Comparison of ENCODE assay signal across 21 mouse cellular contexts in the genomic region with DNA sequence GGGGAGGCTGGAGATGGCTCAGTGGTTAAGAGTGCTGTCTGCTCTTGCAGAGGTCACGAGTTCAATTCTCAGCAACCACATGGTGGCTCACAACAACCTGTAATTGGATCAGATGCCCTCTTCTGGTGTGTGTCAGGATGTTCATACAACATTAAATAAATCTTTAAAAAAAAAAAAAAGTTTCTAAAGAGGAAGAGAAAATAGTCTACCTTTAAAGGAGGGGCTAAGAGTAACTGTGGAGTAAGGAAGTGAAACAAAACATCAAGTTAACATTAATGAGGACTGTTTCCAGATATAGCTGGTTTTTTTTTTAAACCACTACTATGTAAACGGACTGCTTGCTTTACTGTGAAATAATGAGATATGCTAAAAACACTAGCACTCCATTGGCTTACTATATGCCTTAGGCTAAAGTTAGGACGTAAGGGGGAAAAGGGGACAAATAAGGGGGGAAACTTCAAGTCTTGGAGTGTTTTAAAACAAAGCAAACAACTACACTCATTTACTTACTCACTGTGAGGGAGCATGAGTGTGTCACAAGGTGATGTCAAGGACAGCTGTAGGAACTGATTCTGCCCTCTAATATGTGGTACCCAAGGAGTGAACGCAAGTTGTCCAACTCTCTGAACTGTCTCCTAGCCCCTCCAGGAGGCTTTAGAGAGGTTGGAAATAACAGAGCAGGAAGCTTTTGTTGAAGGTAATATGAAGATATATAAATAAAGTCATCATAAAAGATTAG. TPM values are rescaled to one million over a fixed set of nuclear protein-coding genes. Genes with fewer than 3 reads are reported as not detected.
DNase-seq lines count a peak whose midpoint lies in the region; ATAC-seq lines count a peak whose summit lies in the region.
"Had no signal": no experiment of that assay in that cellular context is flagged by ENCODE, and none has a peak within 500 bp of the region (broad histone marks: within the 10 kb centered on the region; RNA-seq: fewer than 3 reads in every experiment).

No protein-coding gene starts in this region.

- intact Hi-C loops in left cerebral cortex, postnatal 14 days (cut with DNase I): loop anchor here (10.0 kb wide), 1 partner anchor 72 kb away; no protein-coding TSS in a partner anchor

- DNase-seq in 3T3-L1 (ENCODE audit: low read depth, low spot score) (peak; percentile 9), adipocyte (ENCODE audit: low spot score) (no peak)
- DNase-seq in B cell, adult 2 months: peak; percentile 60 to 62
- no peak for DNase-seq in kidney, adult 11 months
- no peak for DNase-seq in left cerebral cortex, postnatal 14 days (ENCODE audit: low spot score in 2 of 2)
- DNase-seq: adrenal gland, postnatal 25 days; cerebellum, adult 18-20 months; cerebellum, postnatal 14 days; forebrain, postnatal 0 days; gastrocnemius, postnatal 10 days; kidney, adult 8-10 months; kidney, postnatal 10 days; layer of hippocampus, adult 9-11 months; lung, adult 18-20 months; thymus, postnatal 4 days had no signal

- ATAC-seq in granulocyte monocyte progenitor cell, adult 5-6 weeks (replicated peaks; ENCODE audit: poor library complexity, severe bottlenecking): peak; percentile 97
- peak; percentile 91 for ATAC-seq in neutrophil, adult 5-6 weeks (ENCODE audit: extremely low read depth, insufficient number of reproducible peaks, low FRiP score, poor library complexity, severe bottlenecking)
- ATAC-seq: forebrain, postnatal 0 days; hindbrain, embryonic 16.5 days; intestine, embryonic 15.5 days; liver, embryonic 12.5 days; lung, postnatal 0 days had no signal

RNA-seq across cellular contexts. Expression of a gene that starts 8.1 kb away (rescaled TPM):
- total RNA-seq in granulocyte monocyte progenitor cell, adult 5-6 weeks (2014; fragmentation: Nextera tagmentation): 246 and 279 TPM in 2 replicates
- 261 and 347 TPM in 2 replicates for total RNA-seq in granulocyte monocyte progenitor cell, adult 5-6 weeks (2017)
- 70.1 and 94.7 TPM in 2 replicates for total RNA-seq in neutrophil, adult 5-6 weeks (2017)
- 10 to 100 TPM; 91.6 to 91.8 TPM for total RNA-seq in left cerebral cortex, postnatal 14 days (2021)

RNA-seq across cellular contexts. Expression of a gene that starts 8.2 kb away (rescaled TPM):
- total RNA-seq in granulocyte monocyte progenitor cell, adult 5-6 weeks (2014; fragmentation: Nextera tagmentation): 20.1 and 21.6 TPM in 2 replicates
- total RNA-seq in granulocyte monocyte progenitor cell, adult 5-6 weeks (2017): 34.0 and 48.8 TPM in 2 replicates
- 42.8 and 48.0 TPM in 2 replicates for total RNA-seq in neutrophil, adult 5-6 weeks (2017)
- 10 to 100 TPM; 12.8 to 13.1 TPM for total RNA-seq in left cerebral cortex, postnatal 14 days (2021)

RNA-seq across cellular contexts. Expression of a gene that starts 8.7 kb away (rescaled TPM):
- 26.5 and 41.9 TPM in 2 replicates for total RNA-seq in granulocyte monocyte progenitor cell, adult 5-6 weeks (2014; fragmentation: Nextera tagmentation)
- 38.9 and 58.9 TPM in 2 replicates for total RNA-seq in granulocyte monocyte progenitor cell, adult 5-6 weeks (2017)
- total RNA-seq in neutrophil, adult 5-6 weeks (2017): 3.5 and 8.5 TPM in 2 replicates
- 10 to 100 TPM; 24.4 to 31.4 TPM for total RNA-seq in left cerebral cortex, postnatal 14 days (2021)

RNA-seq across cellular contexts. Expression of a gene that starts 25.9 kb away (rescaled TPM):
- total RNA-seq in granulocyte monocyte progenitor cell, adult 5-6 weeks (2014; fragmentation: Nextera tagmentation): not detected in 2 replicates
- total RNA-seq in granulocyte monocyte progenitor cell, adult 5-6 weeks (2017): 0.52 and 0.78 TPM in 2 replicates
- 9.8 TPM in 2 replicates for total RNA-seq in neutrophil, adult 5-6 weeks (2017)
- total RNA-seq in left cerebral cortex, postnatal 14 days (2021): 1 to 10 TPM; 1.2 to 1.8 TPM

RNA-seq across cellular contexts. Expression of a gene that starts 26.9 kb away (rescaled TPM):
- 25.6 and 37.4 TPM in 2 replicates for total RNA-seq in granulocyte monocyte progenitor cell, adult 5-6 weeks (2014; fragmentation: Nextera tagmentation)
- total RNA-seq in granulocyte monocyte progenitor cell, adult 5-6 weeks (2017): 50.8 and 58.4 TPM in 2 replicates
- total RNA-seq in neutrophil, adult 5-6 weeks (2017): 30.0 and 30.5 TPM in 2 replicates
- under 1 TPM; 0.33 to 0.97 TPM for total RNA-seq in left cerebral cortex, postnatal 14 days (2021)

Comparison
In these comparisons a context has a peak if more than half of its experiments do, and no peak if none do; other contexts are left out.
1. DNase-seq: peak in 3T3-L1 (single experiment) and B cell, adult 2 months (2 of 2); none in kidney, adult 11 months (single experiment), adipocyte (single experiment) and left cerebral cortex, postnatal 14 days (0 of 2).